Mouse (Mus musculus): ENCODE measurements at regions not wholly inside any gene's neighbourhood (a gene's known extent, or its start where the extent isn't known, plus 50 kb on each side); places are given as distances from the start of the nearest gene placed in this dataset.

- DNase-seq (ENCODE audit: low spot score in 2 of 2), result no peak
Observed at GRCm38 (mm10) chr8:89655369-89655768, 611.4 kb upstream of the Sall1 start.

- no peak for DNase-seq (ENCODE audit: low spot score in 2 of 2)
Observed at GRCm38 (mm10) chr8:89649207-89649890, 605.4 kb upstream of the Sall1 start.

GRCm38 (mm10) chr8:89646946-89647345, 603.0 kb upstream of the Sall1 start:
- DNase-seq (ENCODE audit: low spot score in 2 of 2), result no peak

- DNase-seq (ENCODE audit: low spot score in 2 of 2), result no peak
Observed at GRCm38 (mm10) chr8:89641339-89641738, 597.4 kb upstream of the Sall1 start.

GRCm38 (mm10) chr8:89634864-89635263, 590.9 kb upstream of the Sall1 start:
- no peak for DNase-seq (ENCODE audit: low spot score in 2 of 2)

- DNase-seq (ENCODE audit: low spot score in 2 of 2), result no peak
Observed at GRCm38 (mm10) chr8:89632304-89632703, 588.3 kb upstream of the Sall1 start.

- no peak for DNase-seq (ENCODE audit: low spot score in 2 of 2)
Observed at GRCm38 (mm10) chr8:89630540-89630939, 586.6 kb upstream of the Sall1 start.

- DNase-seq (ENCODE audit: low spot score in 2 of 2), result no peak
Observed at GRCm38 (mm10) chr8:89618089-89618488, 574.1 kb upstream of the Sall1 start.

GRCm38 (mm10) chr8:89615863-89616558, 572.0 kb upstream of the Sall1 start:
- no peak for DNase-seq (ENCODE audit: low spot score in 2 of 2)

- no peak for DNase-seq (ENCODE audit: low spot score in 2 of 2)
Observed at GRCm38 (mm10) chr8:89609074-89609473, 565.1 kb upstream of the Sall1 start.

- no peak for DNase-seq (ENCODE audit: low spot score in 2 of 2)
Observed at GRCm38 (mm10) chr8:89605905-89606468, 562.0 kb upstream of the Sall1 start.

- no peak for DNase-seq (ENCODE audit: low spot score in 2 of 2)
Observed at GRCm38 (mm10) chr8:89604461-89604860, 560.5 kb upstream of the Sall1 start.

GRCm38 (mm10) chr8:89596380-89596779, 552.4 kb upstream of the Sall1 start:
- DNase-seq (ENCODE audit: low spot score in 2 of 2), result no peak

- no peak for DNase-seq (ENCODE audit: low spot score in 2 of 2)
Observed at GRCm38 (mm10) chr8:89583091-89583490, 539.1 kb upstream of the Sall1 start.

- DNase-seq (ENCODE audit: low spot score in 2 of 2), result no peak
Observed at GRCm38 (mm10) chr8:89582566-89582965, 538.6 kb upstream of the Sall1 start.

- no peak for DNase-seq (ENCODE audit: low spot score in 2 of 2)
Observed at GRCm38 (mm10) chr8:89571816-89572215, 527.9 kb upstream of the Sall1 start.

GRCm38 (mm10) chr8:89570639-89571325, 526.8 kb upstream of the Sall1 start:
- DNase-seq (ENCODE audit: low spot score in 2 of 2), result no peak

- DNase-seq (ENCODE audit: low spot score in 2 of 2), result no peak
Observed at GRCm38 (mm10) chr8:89569406-89569805, 525.4 kb upstream of the Sall1 start.

- DNase-seq (ENCODE audit: low spot score in 2 of 2), result no peak
Observed at GRCm38 (mm10) chr8:89568641-89569040, 524.7 kb upstream of the Sall1 start.

- DNase-seq (ENCODE audit: low spot score in 2 of 2), result no peak
Observed at GRCm38 (mm10) chr8:89566986-89567385, 523.0 kb upstream of the Sall1 start.

GRCm38 (mm10) chr8:89566461-89566860, 522.5 kb upstream of the Sall1 start:
- DNase-seq (ENCODE audit: low spot score in 2 of 2), result no peak

GRCm38 (mm10) chr8:89565147-89565826, 521.3 kb upstream of the Sall1 start:
- DNase-seq (ENCODE audit: low spot score in 2 of 2), result no peak

Measured in spleen, postnatal 36 days (tissue).